Mouse (Mus musculus) G1E (cell line): ENCODE data around the gene Htt. TPM values are rescaled to one million over a fixed set of nuclear protein-coding genes. Genes with fewer than 3 reads are reported as not detected.

ENCODE experiments used
- ATAC-seq: 2 replicates; pipeline ENCODE4 v1.8.0; 2016; ENCODE audit warnings: mild to moderate bottlenecking; ENCODE audit not compliant: insufficient number of reproducible peaks, poor library complexity, low FRiP score, severe bottlenecking; ENCODE audit errors: extremely low read depth
- DNase-seq: peaks from one replicate; pipeline ENCODE4 v3.0.0; 2012; ENCODE audit warnings: low spot score
- H3K27me3 ChIP-seq: 2 replicates; pipeline ENCODE4 v1.6.1; 2012; ENCODE audit warnings: mild to moderate bottlenecking, low read length, inconsistent platforms; ENCODE audit not compliant: insufficient read depth
- H3K36me3 ChIP-seq: replicated peaks from 2 replicates; pipeline ENCODE3; 2012; ENCODE audit warnings: mild to moderate bottlenecking, inconsistent platforms
- H3K4me1 ChIP-seq: 2 replicates; pipeline ENCODE4 v1.6.1; 2012; ENCODE audit warnings: low read depth, low read length, inconsistent platforms, mixed read lengths; ENCODE audit not compliant: insufficient read depth
- H3K4me3 ChIP-seq: 2 replicates; pipeline ENCODE4 v1.5.1; 2012; ENCODE audit warnings: low read depth, mild to moderate bottlenecking, inconsistent platforms, low read length, moderate library complexity, mixed read lengths
- H3K9me3 ChIP-seq: replicated peaks from 2 replicates; pipeline ENCODE4 v1.6.1; 2012; ENCODE audit warnings: inconsistent platforms
- CTCF ChIP-seq: IDR thresholded peaks from 2 replicates; pipeline ENCODE4 v1.5.1; 2012; ENCODE audit warnings: low read depth, low read length, inconsistent platforms, mixed read lengths
- GATA1 ChIP-seq: IDR thresholded peaks from 2 replicates; pipeline ENCODE4 v1.6.1; 2012; ENCODE audit warnings: borderline replicate concordance, low read length, inconsistent platforms, mixed read lengths
- GATA2 ChIP-seq: IDR thresholded peaks from 2 replicates; pipeline ENCODE4 v1.6.1; 2012; ENCODE audit warnings: low read depth, low read length, inconsistent platforms, borderline replicate concordance
- POLR2AphosphoS5 ChIP-seq: IDR thresholded peaks from 2 replicates; pipeline ENCODE4 v1.6.1; 2012; ENCODE audit warnings: low read depth, low read length, inconsistent platforms; ENCODE audit not compliant: insufficient replicate concordance
- TAL1 ChIP-seq: conservative IDR thresholded peaks from 2 replicates; pipeline ENCODE4 v1.6.1; 2012; ENCODE audit warnings: low read depth, low read length, inconsistent platforms, mixed read lengths
- polyA plus RNA-seq: library from polyadenylated mRNA; stranded (reverse); fragments of >175 nt; gene quantifications from 2 replicates; pipeline ENCODE4 v1.2.3, GENCODE M21; 2012
- total RNA-seq, 2 experiments: library from RNA; stranded (forward) in 1 of 2; stranded (reverse) in 1 of 2; fragments of 200-1000 nt in 1 of 2; fragments of >200 nt in 1 of 2; fragmentation: Nextera tagmentation in 1 of 2; gene quantifications; 2 replicates each; pipeline ENCODE4 v1.2.3; 2014 to 2017

Htt gene
- total and polyA plus RNA-seq, 3 experiments, result 4.9 to 51.1 (median 24.4) TPM

- Histone ChIP-seq H3K27me3 (no peaks in the 10 kb centered on the region), H3K36me3 (peaks cover 97% of the 10 kb centered on the region), H3K9me3 (no peaks in the 10 kb centered on the region), H3K4me3 (no peak overlapping the region), H3K4me1 (no peaks in the 10 kb centered on the region)
- DNase-seq (no peak), ATAC-seq (no peak)
- TF ChIP-seq POLR2AphosphoS5 (no peak), CTCF (no peak), GATA2 (no peak), GATA1 (no peak), TAL1 (no peak)
Observed at GRCm38 (mm10) chr5:34902811-34903385, 141.4 kb downstream of the Htt start.

- Histone ChIP-seq H3K9me3 (no peaks in the 10 kb centered on the region), H3K36me3 (peaks cover 97% of the 10 kb centered on the region), H3K4me1 (0 out of 2 replicates have a peak, but pooled peaks cover 2% of the 10 kb centered on the region), H3K27me3 (no peaks in the 10 kb centered on the region), H3K4me3 (no peak overlapping the region)
- DNase-seq (no peak), ATAC-seq (no peak)
- TF ChIP-seq GATA2 (no peak), CTCF (no peak), POLR2AphosphoS5 (no peak), TAL1 (no peak), GATA1 (no peak)
Observed at GRCm38 (mm10) chr5:34904412-34904811, 142.9 kb downstream of the Htt start.

- ATAC-seq, result no peak
- TF ChIP-seq POLR2AphosphoS5 (no peak), TAL1 (no peak), GATA1 (no peak), CTCF (no peak), GATA2 (no peak)
- no peaks in the 10 kb centered on the region for H3K9me3 ChIP-seq
Observed at GRCm38 (mm10) chr5:34907230-34907629, 145.7 kb downstream of the Htt start.

GRCm38 (mm10) chr5:34907910-34908725 is 146.6 kb downstream of the Htt start, which contains the start of gene Msantd1:
Gene Msantd1, plus strand, starts transcription at chr5:34908012.
- TF ChIP-seq GATA2, result no peak
- no peak for TF ChIP-seq GATA1
- no peak for TF ChIP-seq CTCF
- no peak for TF ChIP-seq TAL1
- TF ChIP-seq POLR2AphosphoS5, result no peak
- Histone ChIP-seq H3K36me3 (peaks cover 91% of the 10 kb centered on the region), H3K27me3 (no peaks in the 10 kb centered on the region), H3K4me3 (no peak within 1 kb of the TSS), H3K9me3 (no peaks in the 10 kb centered on the region), H3K4me1 (peaks cover 8% of the 10 kb centered on the region; the same call in 1 of the 2 replicates)
- DNase-seq (no peak), ATAC-seq (no peak)

More at GRCm38 (mm10) chr5:34907230-34907629, 145.7 kb downstream of the Htt start:
- Histone ChIP-seq H3K36me3 (peaks cover 95% of the 10 kb centered on the region), H3K4me3 (no peak overlapping the region), H3K4me1 (peaks cover 8% of the 10 kb centered on the region; the same call in 1 of the 2 replicates), H3K27me3 (no peaks in the 10 kb centered on the region)
- DNase-seq, result no peak

- no peaks in the 10 kb centered on the region for H3K9me3 ChIP-seq
- H3K4me1 ChIP-seq, result peaks cover 8% of the 10 kb centered on the region; the same call in 1 of the 2 replicates
- 0 out of 2 replicates have a peak, but pooled peaks cover 1% of the 10 kb centered on the region for H3K27me3 ChIP-seq
- no peak for ATAC-seq
- no peak for DNase-seq
- peaks cover 84% of the 10 kb centered on the region for H3K36me3 ChIP-seq
- no peak overlapping the region for H3K4me3 ChIP-seq
- TF ChIP-seq CTCF (no peak), GATA1 (no peak), TAL1 (no peak), POLR2AphosphoS5 (no peak), GATA2 (no peak)
Observed at GRCm38 (mm10) chr5:34908726-34909633, 147.4 kb downstream of the Htt start.
